Comparison of ENCODE assay signal across 9 mouse cellular contexts in genomic region chr1:7777191-7778044, GRCm38 (mm10).
A peak's percentile ranks its signal among the peaks of the same experiment; 100 is the strongest.
DNase-seq lines count a peak whose midpoint lies in the region; ATAC-seq and TF ChIP-seq lines count a peak whose summit lies in the region.
"Had no signal": no experiment of that assay in that cellular context is flagged by ENCODE, and none has a peak within 500 bp of the region (broad histone marks: within the 10 kb centered on the region; RNA-seq: fewer than 3 reads in every experiment).

No protein-coding gene starts in this region.

- H3K4me1 ChIP-seq in lung, embryonic 15.5 days = no peaks in the 10 kb centered on the region
- H3K4me1 ChIP-seq in liver, embryonic 13.5 days (replicated peaks) = no peaks in the 10 kb centered on the region
- H3K4me1 ChIP-seq in stomach, postnatal 0 days (replicated peaks; ENCODE audit: control insufficient read depth, insufficient read depth) = no peaks in the 10 kb centered on the region

- no peaks in the 10 kb centered on the region for H3K27me3 ChIP-seq in lung, embryonic 15.5 days
- no peaks in the 10 kb centered on the region for H3K27me3 ChIP-seq in liver, embryonic 13.5 days
- no peaks in the 10 kb centered on the region for H3K27me3 ChIP-seq in stomach, postnatal 0 days (ENCODE audit: control insufficient read depth, insufficient read depth, low read length)
- H3K27me3 ChIP-seq: limb, embryonic 15.5 days had no signal

- no peak overlapping the region for H3K9ac ChIP-seq in lung, embryonic 15.5 days
- no peak overlapping the region for H3K9ac ChIP-seq in liver, embryonic 13.5 days
- H3K9ac ChIP-seq in stomach, postnatal 0 days (ENCODE audit: low read length) = no peak overlapping the region
- H3K9ac ChIP-seq: limb, embryonic 15.5 days had no signal

- 0 out of 2 replicates have a peak overlapping the region, but pooled peaks have one; percentile 2 for H3K4me2 ChIP-seq in lung, embryonic 15.5 days
- no peak overlapping the region for H3K4me2 ChIP-seq in liver, embryonic 13.5 days
- no peak overlapping the region; the same call in 1 of the 2 replicates for H3K4me2 ChIP-seq in stomach, postnatal 0 days (replicated peaks; ENCODE audit: low read depth)
- H3K4me2 ChIP-seq: limb, embryonic 15.5 days had no signal

- DNase-seq in lung, postnatal 10 days = no peak
- DNase-seq in forelimb bud, embryonic 11.5 days (ENCODE audit: low read depth, low spot score) = peak; percentile 55
- no peak for DNase-seq in liver, embryonic 13.5 days
- DNase-seq in stomach, postnatal 0 days (ENCODE audit: low spot score) = peak; percentile 54
- DNase-seq in layer of hippocampus, postnatal 25 days (ENCODE audit: extremely low spot score in 1 of 2, low spot score in 1 of 2) = no peak
- DNase-seq in urinary bladder, adult 2 months (ENCODE audit: low spot score) = no peak
- DNase-seq in layer of hippocampus, postnatal 14 days (ENCODE audit: low spot score in 2 of 2) = no peak

- no peak for TF ChIP-seq CTCF in stomach, postnatal 0 days (IDR thresholded peaks at IDR 0.05; ENCODE audit: low read depth)

- H3K9me3 ChIP-seq in lung, embryonic 15.5 days = no peaks in the 10 kb centered on the region
- H3K9me3 ChIP-seq in liver, embryonic 13.5 days (replicated peaks) = no peaks in the 10 kb centered on the region
- H3K9me3 ChIP-seq in stomach, postnatal 0 days (ENCODE audit: control insufficient read depth, low read length) = no peaks in the 10 kb centered on the region
- H3K9me3 ChIP-seq: limb, embryonic 15.5 days had no signal

- 6% methylated on average over 11 of the region's 11 CpGs for WGBS in lung, embryonic 15.5 days
- WGBS in liver, embryonic 13.5 days (ENCODE audit: insufficient replicate concordance) = 10% methylated on average over 11 of the region's 11 CpGs
- WGBS in stomach, postnatal 0 days = 11% methylated on average over 11 of the region's 11 CpGs

- no peak overlapping the region for H3K4me3 ChIP-seq in lung, embryonic 15.5 days
- no peak overlapping the region for H3K4me3 ChIP-seq in liver, embryonic 13.5 days (replicated peaks)
- H3K4me3 ChIP-seq in stomach, postnatal 0 days (ENCODE audit: low read depth, low read length) = no peak overlapping the region
- H3K4me3 ChIP-seq: limb, embryonic 15.5 days had no signal

- H3K36me3 ChIP-seq in lung, embryonic 15.5 days = no peaks in the 10 kb centered on the region
- no peaks in the 10 kb centered on the region for H3K36me3 ChIP-seq in liver, embryonic 13.5 days
- no peaks in the 10 kb centered on the region for H3K36me3 ChIP-seq in stomach, postnatal 0 days (ENCODE audit: control insufficient read depth, insufficient read depth, low read length)
- H3K36me3 ChIP-seq: limb, embryonic 15.5 days had no signal

- TF ChIP-seq EP300 in stomach, postnatal 0 days (optimal IDR thresholded peaks at IDR 0.05) = no peak

- no peak for ATAC-seq in lung, embryonic 15.5 days (ENCODE audit: borderline replicate concordance, extremely low read depth, low FRiP score, low TSS enrichment)
- ATAC-seq in liver, embryonic 13.5 days (ENCODE audit: low read depth) = peak; percentile 41; the same call in 1 of the 2 replicates
- peak; percentile 75 for ATAC-seq in stomach, postnatal 0 days (ENCODE audit: low FRiP score, low TSS enrichment)

- no peak overlapping the region for H3K27ac ChIP-seq in lung, embryonic 15.5 days
- no peak overlapping the region for H3K27ac ChIP-seq in liver, embryonic 13.5 days
- H3K27ac ChIP-seq in stomach, postnatal 0 days (replicated peaks) = no peak overlapping the region
- H3K27ac ChIP-seq: limb, embryonic 15.5 days had no signal

Comparison
In these comparisons a context has a peak if more than half of its experiments do, and no peak if none do; other contexts are left out.
1. DNase-seq: peak in forelimb bud, embryonic 11.5 days (single experiment) and stomach, postnatal 0 days (single experiment); none in lung, postnatal 10 days (single experiment), liver, embryonic 13.5 days (single experiment), layer of hippocampus, postnatal 25 days (0 of 2), urinary bladder, adult 2 months (single experiment) and layer of hippocampus, postnatal 14 days (0 of 2).